Mouse (Mus musculus): ENCODE measurements around the gene Wnt7a. TPM values are rescaled to one million over a fixed set of nuclear protein-coding genes. Genes with fewer than 3 reads are reported as not detected.

The Wnt7a gene
- polyA plus RNA-seq, 1 experiment: not detected

GRCm38 (mm10) chr6:91359672-91360370, 51.3 kb downstream of the Wnt7a start:
- H3K4me1 ChIP-seq (ENCODE audit: control insufficient read depth, insufficient read depth, low read length): no peaks in the 10 kb centered on the region
- TF ChIP-seq CTCF (IDR thresholded peaks at IDR 0.05; ENCODE audit: control insufficient read depth, insufficient read depth, low read length) (no peak), POLR2A (IDR thresholded peaks at IDR 0.05; ENCODE audit: borderline replicate concordance, control insufficient read depth, low read depth, low read length) (no peak)
- no peak overlapping the region for H3K4me3 ChIP-seq (replicated peaks; ENCODE audit: control insufficient read depth, low read depth, low read length)
- 69% methylated on average over 7 of the region's 7 CpGs for WGBS
- no peak overlapping the region for H3K27ac ChIP-seq (ENCODE audit: control insufficient read depth, insufficient read depth, low read depth, low read length, poor library complexity)

GRCm38 (mm10) chr6:91358866-91359656, 52.1 kb downstream of the Wnt7a start:
- Histone ChIP-seq H3K4me1 (ENCODE audit: control insufficient read depth, insufficient read depth, low read length) (no peaks in the 10 kb centered on the region), H3K27ac (ENCODE audit: control insufficient read depth, insufficient read depth, low read depth, low read length, poor library complexity) (no peak overlapping the region), H3K4me3 (replicated peaks; ENCODE audit: control insufficient read depth, low read depth, low read length) (no peak overlapping the region)
- WGBS: 68% methylated on average over 6 of the region's 6 CpGs
- TF ChIP-seq CTCF (IDR thresholded peaks at IDR 0.05; ENCODE audit: control insufficient read depth, insufficient read depth, low read length) (no peak), POLR2A (IDR thresholded peaks at IDR 0.05; ENCODE audit: borderline replicate concordance, control insufficient read depth, low read depth, low read length) (no peak)

DNA sequence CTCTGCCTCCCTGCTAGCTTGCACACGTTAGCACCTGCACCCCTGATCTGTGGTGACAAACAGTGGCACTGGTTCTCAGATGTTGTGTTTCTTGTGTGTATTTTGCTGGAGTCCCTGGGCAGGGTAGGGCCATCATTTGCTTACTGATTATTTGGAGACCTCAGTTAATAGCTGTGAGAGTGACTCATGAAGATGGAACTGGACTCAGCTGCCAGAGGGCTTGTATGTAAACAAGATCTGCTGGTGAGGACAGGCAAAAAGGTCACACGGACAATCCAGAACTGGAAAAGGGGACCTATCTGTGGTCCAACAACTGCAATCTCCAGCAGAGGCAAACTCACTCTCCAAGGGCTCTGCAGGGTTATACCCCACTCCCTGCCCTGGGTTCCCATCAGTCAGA, 52.8 kb downstream of the Wnt7a start:
- H3K27ac ChIP-seq (ENCODE audit: control insufficient read depth, insufficient read depth, low read depth, low read length, poor library complexity): no peak overlapping the region
- H3K4me1 ChIP-seq (ENCODE audit: control insufficient read depth, insufficient read depth, low read length): no peaks in the 10 kb centered on the region
- WGBS: 79% methylated on average over 2 of the region's 2 CpGs
- no peak overlapping the region for H3K4me3 ChIP-seq (replicated peaks; ENCODE audit: control insufficient read depth, low read depth, low read length)
- TF ChIP-seq CTCF (IDR thresholded peaks at IDR 0.05; ENCODE audit: control insufficient read depth, insufficient read depth, low read length) (no peak), POLR2A (IDR thresholded peaks at IDR 0.05; ENCODE audit: borderline replicate concordance, control insufficient read depth, low read depth, low read length) (no peak)

DNA sequence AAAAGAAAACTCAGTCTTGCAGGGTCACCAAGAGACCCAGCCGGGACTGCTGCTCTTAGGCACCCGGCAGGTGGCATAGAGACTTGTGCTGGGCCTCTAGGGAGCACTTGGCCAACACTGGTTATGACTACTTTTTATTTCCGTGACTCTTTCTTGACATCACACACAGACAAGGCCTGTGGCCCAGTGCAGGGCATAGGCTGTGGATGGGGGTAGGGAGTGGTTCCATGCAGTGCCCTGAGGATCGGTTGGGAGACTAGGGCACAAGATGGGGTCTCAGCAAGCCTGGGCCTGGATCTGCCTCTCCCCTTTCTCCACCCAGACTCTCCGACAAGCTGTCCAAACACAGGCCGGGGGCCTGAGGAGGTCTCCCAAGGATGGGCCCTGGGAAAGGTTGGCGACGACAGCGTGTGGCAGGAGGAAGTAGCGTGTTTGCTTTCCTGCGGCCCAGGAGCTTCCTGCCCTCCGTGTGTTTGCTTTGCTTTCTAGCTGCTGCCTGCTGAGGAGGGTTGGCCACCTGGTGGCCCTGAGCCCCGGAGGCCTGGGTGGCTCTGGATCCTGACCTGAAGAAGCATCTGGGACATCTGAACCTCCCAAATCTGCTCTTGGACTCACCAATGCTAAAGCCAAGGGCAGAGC, 53.8 kb downstream of the Wnt7a start:
- Histone ChIP-seq H3K27ac (ENCODE audit: control insufficient read depth, insufficient read depth, low read depth, low read length, poor library complexity) (no peak overlapping the region), H3K4me1 (ENCODE audit: control insufficient read depth, insufficient read depth, low read length) (no peaks in the 10 kb centered on the region), H3K4me3 (replicated peaks; ENCODE audit: control insufficient read depth, low read depth, low read length) (no peak overlapping the region)
- WGBS: 48% methylated on average over 13 of the region's 13 CpGs
- TF ChIP-seq CTCF (IDR thresholded peaks at IDR 0.05; ENCODE audit: control insufficient read depth, insufficient read depth, low read length): no peak
- TF ChIP-seq POLR2A (IDR thresholded peaks at IDR 0.05; ENCODE audit: borderline replicate concordance, control insufficient read depth, low read depth, low read length): no peak

GRCm38 (mm10) chr6:91349620-91350019, 61.5 kb downstream of the Wnt7a start:
- no peak overlapping the region for H3K27ac ChIP-seq (ENCODE audit: control insufficient read depth, insufficient read depth, low read depth, low read length, poor library complexity)

GRCm38 (mm10) chr6:91347721-91348120, 63.4 kb downstream of the Wnt7a start:
- Histone ChIP-seq H3K27ac (ENCODE audit: control insufficient read depth, insufficient read depth, low read depth, low read length, poor library complexity) (no peak overlapping the region), H3K4me1 (ENCODE audit: control insufficient read depth, insufficient read depth, low read length) (no peaks in the 10 kb centered on the region), H3K4me3 (replicated peaks; ENCODE audit: control insufficient read depth, low read depth, low read length) (no peak overlapping the region)
- 54% methylated on average over 7 of the region's 7 CpGs for WGBS
- TF ChIP-seq CTCF (IDR thresholded peaks at IDR 0.05; ENCODE audit: control insufficient read depth, insufficient read depth, low read length) (no peak), POLR2A (IDR thresholded peaks at IDR 0.05; ENCODE audit: borderline replicate concordance, control insufficient read depth, low read depth, low read length) (no peak)

More at GRCm38 (mm10) chr6:91349620-91350019, 61.5 kb downstream of the Wnt7a start:
- Histone ChIP-seq H3K4me3 (replicated peaks; ENCODE audit: control insufficient read depth, low read depth, low read length) (no peak overlapping the region), H3K4me1 (ENCODE audit: control insufficient read depth, insufficient read depth, low read length) (no peaks in the 10 kb centered on the region)
- TF ChIP-seq POLR2A (IDR thresholded peaks at IDR 0.05; ENCODE audit: borderline replicate concordance, control insufficient read depth, low read depth, low read length) (no peak), CTCF (IDR thresholded peaks at IDR 0.05; ENCODE audit: control insufficient read depth, insufficient read depth, low read length) (no peak)
- 76% methylated on average over 9 of the region's 9 CpGs for WGBS

GRCm38 (mm10) chr6:91346906-91347156, 64.3 kb downstream of the Wnt7a start:
- TF ChIP-seq POLR2A (IDR thresholded peaks at IDR 0.05; ENCODE audit: borderline replicate concordance, control insufficient read depth, low read depth, low read length): no peak
- no peak for TF ChIP-seq CTCF (IDR thresholded peaks at IDR 0.05; ENCODE audit: control insufficient read depth, insufficient read depth, low read length)
- Histone ChIP-seq H3K4me3 (replicated peaks; ENCODE audit: control insufficient read depth, low read depth, low read length) (no peak overlapping the region), H3K4me1 (ENCODE audit: control insufficient read depth, insufficient read depth, low read length) (no peaks in the 10 kb centered on the region), H3K27ac (ENCODE audit: control insufficient read depth, insufficient read depth, low read depth, low read length, poor library complexity) (no peak overlapping the region)
- 71% methylated on average over 3 of the region's 3 CpGs for WGBS
